Mouse (Mus musculus) liver, adult 2 months (tissue): Measurements from ENCODE around the gene Olfr594. TPM values are rescaled to one million over a fixed set of nuclear protein-coding genes. Genes with fewer than 3 reads are reported as not detected.
"Not testable (repeated sequence)": the region's sequence is repeated elsewhere in the genome, so short reads cannot be mapped to it uniquely, and the experiment has no call there.

Source experiments
- DNase-seq: peaks from one replicate; pipeline ENCODE4 v3.0.0-alpha.2; 2011; ENCODE audit warnings: low read depth, low spot score; ENCODE audit errors: extremely low read depth
- H3K27ac ChIP-seq: fragments of 200-500 bp; replicated peaks from 2 replicates; pipeline ENCODE4 v1.5.1; 2012; ENCODE audit warnings: low read depth, mild to moderate bottlenecking, control low read depth, inconsistent platforms, low read length; ENCODE audit not compliant: insufficient read depth
- H3K27me3 ChIP-seq: fragments of 200-500 bp; 2 replicates; pipeline ENCODE4 v1.6.1; 2012; ENCODE audit warnings: mild to moderate bottlenecking, moderate library complexity, low read length, inconsistent platforms; ENCODE audit not compliant: control insufficient read depth, insufficient read depth
- H3K36me3 ChIP-seq: fragments of 200-500 bp; 2 replicates; pipeline ENCODE4 v1.6.1; 2012; ENCODE audit warnings: low read length, inconsistent platforms; ENCODE audit not compliant: control insufficient read depth, insufficient read depth
- H3K4me1 ChIP-seq: fragments of 200-500 bp; 2 replicates; pipeline ENCODE4 v1.6.1; 2011; ENCODE audit warnings: low read length; ENCODE audit not compliant: control insufficient read depth, insufficient read depth
- H3K4me3 ChIP-seq: fragments of 200-500 bp; 2 replicates; pipeline ENCODE4 v1.5.1; 2011; ENCODE audit warnings: low read depth, mild to moderate bottlenecking, control low read depth, low read length, moderate library complexity; ENCODE audit not compliant: insufficient read depth
- H3K79me2 ChIP-seq: fragments of 200-500 bp; 2 replicates; pipeline ENCODE4 v1.6.1; 2012; ENCODE audit warnings: inconsistent platforms, mild to moderate bottlenecking, low read length, moderate library complexity; ENCODE audit not compliant: control insufficient read depth, insufficient read depth
- H3K9ac ChIP-seq: fragments of 200-500 bp; 2 replicates; pipeline ENCODE4 v1.6.1; 2012; ENCODE audit warnings: low read depth, mild to moderate bottlenecking, control low read depth, inconsistent platforms, low read length
- CTCF ChIP-seq: fragments of 200-500 bp; IDR thresholded peaks from 2 replicates; pipeline ENCODE4 v1.5.1; 2011; ENCODE audit warnings: low read depth, low read length, control low read depth
- POLR2A ChIP-seq: fragments of 200-500 bp; IDR thresholded peaks from 2 replicates; pipeline ENCODE4 v1.6.1; 2011; ENCODE audit warnings: low read length, control low read depth; ENCODE audit not compliant: insufficient read depth; ENCODE audit errors: extremely low read depth
- WGBS: fragments of 180-500 bp; shearing (Covaris S2); methylation state at CpG from one replicate; pipeline ENCODE4 v1.1.7; 2018; 5-methylcytosine and 5-hydroxymethylcytosine counted together
- polyA plus RNA-seq: library from polyadenylated mRNA; depleted of rRNA; stranded (reverse); fragments of >200 nt; gene quantifications from 2 replicates; pipeline ENCODE4 v1.2.3, GENCODE M21; 2012; rRNA removed
- total RNA-seq: library from RNA; depleted of rRNA; stranded (reverse); fragments of >200 nt; gene quantifications from 2 replicates; pipeline ENCODE4 v1.2.3, GENCODE M21; 2014; rRNA removed

Gene Olfr594
- total RNA-seq (not detected in 2 replicates), polyA plus RNA-seq (not detected in 2 replicates)

- Histone ChIP-seq H3K27ac (no peak within 1 kb of the TSS), H3K36me3 (no peaks in the 10 kb centered on the region), H3K4me3 (no peak within 1 kb of the TSS), H3K79me2 (no peaks in the 10 kb centered on the region), H3K27me3 (no peaks in the 10 kb centered on the region), H3K4me1 (no peaks in the 10 kb centered on the region), H3K9ac (no peak within 1 kb of the TSS)
- no peak for TF ChIP-seq POLR2A
- no peak for TF ChIP-seq CTCF
- no peak for DNase-seq
Observed at GRCm38 (mm10) chr7:103216696-103217095, at the start of gene Olfr594. Olfr594 (plus strand) TSS chr7:103216996.

GRCm38 (mm10) chr7:103169697-103170096 is 47.1 kb upstream of the Olfr594 start:
- TF ChIP-seq POLR2A (no peak), CTCF (no peak)
- Histone ChIP-seq H3K27ac (no peak overlapping the region), H3K9ac (no peak overlapping the region), H3K79me2 (no peaks in the 10 kb centered on the region), H3K27me3 (no peaks in the 10 kb centered on the region), H3K4me3 (no peak overlapping the region), H3K4me1 (no peaks in the 10 kb centered on the region), H3K36me3 (no peaks in the 10 kb centered on the region)
- WGBS: 67% methylated on average over 5 of the region's 5 CpGs
- DNase-seq: no peak

DNA sequence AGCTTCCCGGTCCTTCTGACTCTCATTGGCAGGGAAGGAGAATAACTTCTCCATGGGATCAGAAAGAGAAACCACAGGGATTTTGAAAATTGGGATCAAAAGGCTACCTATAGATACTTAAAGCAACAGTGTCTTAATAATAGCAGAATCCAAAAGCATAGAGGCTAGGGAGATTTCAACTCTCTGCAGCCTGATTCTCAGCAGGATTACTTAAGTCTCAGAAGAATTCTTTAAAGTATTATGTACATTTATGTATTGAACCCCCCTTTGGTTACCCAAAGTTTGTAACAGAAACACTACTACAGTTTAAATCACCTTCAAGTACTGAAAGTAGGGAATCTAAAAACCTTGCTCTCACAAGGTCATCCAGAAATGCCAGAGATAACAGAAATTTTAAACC is 38.6 kb upstream of the Olfr594 start, which contains the start of gene Olfr591:
Gene Olfr591 (minus strand): TSS at position 101 of the 400 bp plus-strand sequence.
- TF ChIP-seq CTCF: no peak
- TF ChIP-seq POLR2A: no peak
- H3K4me1 ChIP-seq: no peaks in the 10 kb centered on the region
- H3K4me3 ChIP-seq: no peak within 1 kb of the TSS
- WGBS: 74% methylated on average over 1 of the region's 1 CpGs
- H3K36me3 ChIP-seq: no peaks in the 10 kb centered on the region
- no peak within 1 kb of the TSS for H3K9ac ChIP-seq
- DNase-seq: no peak
- no peaks in the 10 kb centered on the region for H3K27me3 ChIP-seq
- no peaks in the 10 kb centered on the region for H3K79me2 ChIP-seq
- no peak within 1 kb of the TSS for H3K27ac ChIP-seq

- not testable (repeated sequence) for H3K36me3 ChIP-seq, H3K4me1 ChIP-seq, H3K9ac ChIP-seq, DNase-seq, H3K79me2 ChIP-seq, H3K27ac ChIP-seq, H3K27me3 ChIP-seq, H3K4me3 ChIP-seq
- WGBS: 66% methylated on average over 1 of the region's 1 CpGs
Observed at GRCm38 (mm10) chr7:103184503-103184902, 32.3 kb upstream of the Olfr594 start, which contains the start of gene Olfr592. Olfr592 (plus strand) TSS chr7:103184803.

GRCm38 (mm10) chr7:103211562-103211961 is 5.2 kb upstream of the Olfr594 start, which contains the start of gene Olfr593:
Olfr593 (plus strand) TSS chr7:103211862.
- H3K27ac ChIP-seq: no peak within 1 kb of the TSS
- H3K27me3 ChIP-seq: no peaks in the 10 kb centered on the region
- TF ChIP-seq CTCF (no peak), POLR2A (no peak)
- H3K36me3 ChIP-seq: no peaks in the 10 kb centered on the region
- H3K4me1 ChIP-seq: no peaks in the 10 kb centered on the region
- WGBS: 61% methylated on average over 1 of the region's 1 CpGs
- DNase-seq: no peak
- H3K4me3 ChIP-seq: no peak within 1 kb of the TSS
- H3K9ac ChIP-seq: no peak within 1 kb of the TSS
- no peaks in the 10 kb centered on the region for H3K79me2 ChIP-seq

GRCm38 (mm10) chr7:103212050-103212449 is 4.7 kb upstream of the Olfr594 start:
- not testable (repeated sequence) for H3K27me3 ChIP-seq, H3K79me2 ChIP-seq, DNase-seq, H3K36me3 ChIP-seq, H3K4me1 ChIP-seq, H3K27ac ChIP-seq, H3K4me3 ChIP-seq, H3K9ac ChIP-seq
- WGBS: 82% methylated on average over 5 of the region's 5 CpGs

DNA sequence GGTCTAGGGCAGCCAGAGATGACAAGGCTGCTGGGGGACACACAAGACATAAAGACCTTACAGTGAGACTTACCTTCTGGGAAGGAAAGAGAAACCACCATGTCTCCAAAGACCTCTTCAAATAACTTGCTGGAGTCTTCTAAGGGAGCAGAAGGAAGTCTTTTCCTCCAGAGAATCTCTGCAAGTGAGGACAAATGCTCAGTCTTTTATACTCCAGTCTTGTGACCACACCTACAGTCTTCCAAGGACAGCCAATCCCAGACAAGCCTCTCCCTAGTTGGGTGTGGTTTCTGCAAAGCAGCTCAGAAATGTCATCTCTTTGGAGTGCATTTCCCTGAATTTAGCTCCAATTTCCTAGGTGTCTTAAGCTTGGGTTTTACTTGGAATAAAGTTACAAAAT is 35.6 kb downstream of the Olfr594 start, which contains the start of gene Usp17ld:
Gene Usp17ld (minus strand): TSS at position 101 of the 400 bp plus-strand sequence.
- not testable (repeated sequence) for H3K4me3 ChIP-seq, H3K4me1 ChIP-seq, H3K36me3 ChIP-seq, DNase-seq, H3K27ac ChIP-seq, H3K79me2 ChIP-seq, H3K27me3 ChIP-seq, H3K9ac ChIP-seq
